In the genomic region with DNA sequence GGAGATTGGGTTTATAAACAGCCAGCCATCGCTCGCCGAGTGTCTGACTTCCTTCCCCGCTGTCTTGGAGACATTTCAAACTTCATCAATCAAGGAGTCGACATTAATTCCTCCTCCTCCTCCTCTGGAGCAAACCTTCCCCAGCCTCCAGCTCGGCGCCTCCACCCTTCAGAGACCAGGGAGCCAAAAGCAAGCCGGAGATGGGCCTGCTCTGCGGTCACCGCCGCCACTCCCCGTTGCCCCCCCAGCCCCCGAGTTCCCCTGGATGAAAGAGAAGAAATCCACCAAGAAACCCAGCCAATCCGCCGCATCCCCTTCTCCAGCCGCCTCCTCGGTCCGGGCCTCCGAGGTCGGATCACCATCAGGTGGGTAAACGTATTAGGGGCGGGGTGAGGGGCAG, we compare ENCODE assay signal across 8 mouse cellular contexts. TPM values are rescaled to one million over a fixed set of nuclear protein-coding genes. Genes with fewer than 3 reads are reported as not detected.
DNase-seq lines count a peak whose midpoint lies in the region; ATAC-seq and TF ChIP-seq lines count a peak whose summit lies in the region.

No protein-coding gene starts in this region.

- peak overlapping the region; percentile 85 for H3K4me2 ChIP-seq in intestine, embryonic 15.5 days (replicated peaks)
- no peak overlapping the region for H3K4me2 ChIP-seq in liver, embryonic 14.5 days (ENCODE audit: low read depth)

- peak overlapping the region; percentile 84 for H3K9ac ChIP-seq in intestine, embryonic 15.5 days
- H3K9ac ChIP-seq in liver, embryonic 14.5 days (replicated peaks) = no peak overlapping the region

- 6% methylated on average over 22 of the region's 22 CpGs for WGBS in intestine, embryonic 15.5 days
- 3% methylated on average over 22 of the region's 22 CpGs for WGBS in liver, embryonic 14.5 days (ENCODE audit: insufficient replicate concordance)

- peaks cover 30% of the 10 kb centered on the region for H3K4me1 ChIP-seq in intestine, embryonic 15.5 days (replicated peaks)
- H3K4me1 ChIP-seq in liver, embryonic 14.5 days (replicated peaks; ENCODE audit: control insufficient read depth in 2 of 2, insufficient read depth in 2 of 2, low read length in 1 of 2) = 0 out of 4 replicates have a peak, but pooled peaks cover 0 to 3% of the 10 kb centered on the region in 2 experiments

- TF ChIP-seq CTCF in liver, embryonic 14.5 days (IDR thresholded peaks at IDR 0.05; ENCODE audit: low read depth) = no peak

- peak overlapping the region; percentile 66 for H3K4me3 ChIP-seq in intestine, embryonic 15.5 days (replicated peaks)
- H3K4me3 ChIP-seq in liver, embryonic 14.5 days (ENCODE audit: insufficient read depth in 1 of 2, low read depth in 2 of 2, low read length in 2 of 2) = peak overlapping the region; percentile 21 to 27

- no peaks in the 10 kb centered on the region for H3K36me3 ChIP-seq in intestine, embryonic 15.5 days
- H3K36me3 ChIP-seq in liver, embryonic 14.5 days (replicated peaks; ENCODE audit: control insufficient read depth, insufficient read depth, low read depth) = no peaks in the 10 kb centered on the region

- intact Hi-C loops in left cerebral cortex, postnatal 25 days (cut with DNase I) = loop anchor here (5.0 kb wide), 3 partner anchors 85 to 345 kb away; partner anchors contain the start of gene Igf2bp1

- ATAC-seq in intestine, embryonic 15.5 days = peak; percentile 65
- ATAC-seq in liver, embryonic 14.5 days (ENCODE audit: insufficient read depth) = no peak
- ATAC-seq in megakaryocyte-erythroid progenitor cell, adult 5-6 weeks (replicated peaks; ENCODE audit: low FRiP score, low TSS enrichment, poor library complexity, severe bottlenecking) = no peak

- peak overlapping the region; percentile 94 for H3K27ac ChIP-seq in intestine, embryonic 15.5 days
- H3K27ac ChIP-seq in liver, embryonic 14.5 days = no peak overlapping the region

- no peak for TF ChIP-seq EP300 in liver, embryonic 14.5 days (IDR thresholded peaks at IDR 0.05; ENCODE audit: low read depth)

- peak; percentile 46 for DNase-seq in urinary bladder, postnatal 14 days (ENCODE audit: low spot score)
- DNase-seq in urinary bladder, postnatal 4 days (ENCODE audit: low spot score in 2 of 2) = no peak
- DNase-seq in liver, embryonic 14.5 days (ENCODE audit: low read depth in 3 of 3, low spot score in 3 of 3) = no peak
- DNase-seq in left cerebral cortex, postnatal 25 days (ENCODE audit: low spot score in 2 of 2) = no peak
- DNase-seq in layer of hippocampus, adult 9-10 months (ENCODE audit: low spot score) = no peak
- DNase-seq in cerebellum, postnatal 4 days (ENCODE audit: low spot score in 2 of 2) = no peak

- H3K9me3 ChIP-seq in intestine, embryonic 15.5 days = no peaks in the 10 kb centered on the region
- no peaks in the 10 kb centered on the region for H3K9me3 ChIP-seq in liver, embryonic 14.5 days (ENCODE audit: control insufficient read depth, low read length)

- no peaks in the 10 kb centered on the region; the same call in 1 of the 2 replicates for H3K27me3 ChIP-seq in intestine, embryonic 15.5 days (replicated peaks)
- peaks cover 77% of the 10 kb centered on the region for H3K27me3 ChIP-seq in liver, embryonic 14.5 days (ENCODE audit: control insufficient read depth, insufficient read depth, low read length)

RNA-seq across cellular contexts. Expression of gene Hoxb2, which starts 1.5 kb away (rescaled TPM):
- polyA plus RNA-seq in intestine, embryonic 15.5 days (2015; fragmentation: Nextera tagmentation; extraction: Ambion mirVana) = 17.7 and 19.8 TPM in 2 replicates
- polyA plus RNA-seq in liver, embryonic 14.5 days (2012; rRNA removed) = 1.1 TPM in 2 replicates
- polyA plus RNA-seq in liver, embryonic 14.5 days (2014; fragmentation: Nextera tagmentation; extraction: Ambion mirVana) = 0.51 and 0.75 TPM in 2 replicates
- total RNA-seq in megakaryocyte-erythroid progenitor cell, adult 5-6 weeks (2014; fragmentation: Nextera tagmentation) = 0.37 TPM in 1 of 2 replicates, not detected in the other
- total RNA-seq in megakaryocyte-erythroid progenitor cell, adult 5-6 weeks (2017) = 0.42 TPM in 1 of 2 replicates, not detected in the other
- total RNA-seq in left cerebral cortex, postnatal 25 days (2021) = not detected

RNA-seq across cellular contexts. Expression of gene Hoxb1, which starts 13.7 kb away (rescaled TPM):
- polyA plus RNA-seq in intestine, embryonic 15.5 days (2015; fragmentation: Nextera tagmentation; extraction: Ambion mirVana) = 0.30 TPM in 1 of 2 replicates, not detected in the other
- 0.02 TPM in 2 replicates for polyA plus RNA-seq in liver, embryonic 14.5 days (2012; rRNA removed)
- not detected in 2 replicates for polyA plus RNA-seq in liver, embryonic 14.5 days (2014; fragmentation: Nextera tagmentation; extraction: Ambion mirVana)
- not detected in 2 replicates for total RNA-seq in megakaryocyte-erythroid progenitor cell, adult 5-6 weeks (2014; fragmentation: Nextera tagmentation)
- not detected in 2 replicates for total RNA-seq in megakaryocyte-erythroid progenitor cell, adult 5-6 weeks (2017)
- total RNA-seq in left cerebral cortex, postnatal 25 days (2021) = not detected

RNA-seq across cellular contexts. Expression of gene Hoxb3, which starts 28.7 kb away (rescaled TPM):
- polyA plus RNA-seq in intestine, embryonic 15.5 days (2015; fragmentation: Nextera tagmentation; extraction: Ambion mirVana) = 1.8 and 2.7 TPM in 2 replicates
- 0.38 and 0.66 TPM in 2 replicates for polyA plus RNA-seq in liver, embryonic 14.5 days (2012; rRNA removed)
- polyA plus RNA-seq in liver, embryonic 14.5 days (2014; fragmentation: Nextera tagmentation; extraction: Ambion mirVana) = not detected in 2 replicates
- total RNA-seq in megakaryocyte-erythroid progenitor cell, adult 5-6 weeks (2014; fragmentation: Nextera tagmentation) = 0.28 and 0.79 TPM in 2 replicates
- not detected in 2 replicates for total RNA-seq in megakaryocyte-erythroid progenitor cell, adult 5-6 weeks (2017)
- total RNA-seq in left cerebral cortex, postnatal 25 days (2021) = not detected

RNA-seq across cellular contexts. Expression of gene Hoxb4, which starts 33.8 kb away (rescaled TPM):
- 2.8 and 3.2 TPM in 2 replicates for polyA plus RNA-seq in intestine, embryonic 15.5 days (2015; fragmentation: Nextera tagmentation; extraction: Ambion mirVana)
- 0.31 and 0.48 TPM in 2 replicates for polyA plus RNA-seq in liver, embryonic 14.5 days (2012; rRNA removed)
- polyA plus RNA-seq in liver, embryonic 14.5 days (2014; fragmentation: Nextera tagmentation; extraction: Ambion mirVana) = 0.06 and 0.09 TPM in 2 replicates
- 0.12 and 0.66 TPM in 2 replicates for total RNA-seq in megakaryocyte-erythroid progenitor cell, adult 5-6 weeks (2014; fragmentation: Nextera tagmentation)
- 0.70 and 1.9 TPM in 2 replicates for total RNA-seq in megakaryocyte-erythroid progenitor cell, adult 5-6 weeks (2017)
- total RNA-seq in left cerebral cortex, postnatal 25 days (2021) = not detected

RNA-seq across cellular contexts. Expression of gene Hoxb5, which starts 48.7 kb away (rescaled TPM):
- 27.2 and 31.3 TPM in 2 replicates for polyA plus RNA-seq in intestine, embryonic 15.5 days (2015; fragmentation: Nextera tagmentation; extraction: Ambion mirVana)
- polyA plus RNA-seq in liver, embryonic 14.5 days (2012; rRNA removed) = 0.23 and 0.32 TPM in 2 replicates
- polyA plus RNA-seq in liver, embryonic 14.5 days (2014; fragmentation: Nextera tagmentation; extraction: Ambion mirVana) = 0.06 and 0.24 TPM in 2 replicates
- not detected in 2 replicates for total RNA-seq in megakaryocyte-erythroid progenitor cell, adult 5-6 weeks (2014; fragmentation: Nextera tagmentation)
- total RNA-seq in megakaryocyte-erythroid progenitor cell, adult 5-6 weeks (2017) = not detected in 2 replicates
- not detected for total RNA-seq in left cerebral cortex, postnatal 25 days (2021)
